Mouse (Mus musculus) E14TG2a.4 (cell line): Measurements from ENCODE around the gene Cmas.
A peak's percentile ranks its signal among the peaks of the same experiment; 100 is the strongest.

Experiments
- CTCF ChIP-seq: conservative IDR thresholded peaks from 2 replicates; pipeline ENCODE4 v1.5.1; 2014; ENCODE audit warnings: low read length
- NANOG ChIP-seq: IDR thresholded peaks from 2 replicates; pipeline ENCODE4 v1.6.1; 2014; ENCODE audit warnings: borderline replicate concordance, low read length, mixed read lengths
- POU5F1 ChIP-seq: IDR thresholded peaks from 2 replicates; pipeline ENCODE4 v1.6.1; 2014; ENCODE audit warnings: low read length, borderline replicate concordance

DNA sequence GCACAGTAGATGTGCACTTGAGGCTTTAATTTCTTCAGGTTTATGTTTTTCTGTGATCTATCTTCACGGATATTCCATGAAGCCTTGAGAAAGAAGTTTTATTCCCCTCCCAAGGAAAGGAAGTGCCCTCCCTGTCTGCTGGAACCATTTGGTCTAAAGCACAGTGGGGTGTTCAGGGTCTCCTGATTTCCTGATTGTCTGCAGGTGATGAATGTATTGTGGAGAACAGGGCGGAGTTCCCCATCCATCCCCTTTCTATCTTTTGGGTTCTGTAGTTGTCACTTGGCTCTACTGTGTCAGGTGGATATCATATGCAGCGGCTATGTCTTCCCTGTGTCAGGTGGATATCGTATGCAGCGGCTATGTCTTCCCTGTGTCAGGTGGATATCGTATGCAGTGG is 14.7 kb upstream of the Cmas start:
- TF ChIP-seq CTCF (no peak), NANOG (peak; percentile 81), POU5F1 (no peak)
